8 mouse cellular contexts compared by ENCODE assay signal in genomic region chr1:21052132-21052545, GRCm38 (mm10). TPM values are rescaled to one million over a fixed set of nuclear protein-coding genes. Genes with fewer than 3 reads are reported as not detected.
DNase-seq lines count a peak whose midpoint lies in the region; ATAC-seq lines count a peak whose summit lies in the region.

No protein-coding gene starts in this region.

- peaks cover 31% of the 10 kb centered on the region for H3K4me1 ChIP-seq in hindbrain, embryonic 10.5 days (replicated peaks)
- H3K4me1 ChIP-seq in hindbrain, embryonic 16.5 days (ENCODE audit: control insufficient read depth, insufficient read depth, low read depth, low read length), result peaks cover 5% of the 10 kb centered on the region; the same call in 1 of the 2 replicates
- peaks cover 21% of the 10 kb centered on the region; the same call in 1 of the 2 replicates for H3K4me1 ChIP-seq in hindbrain, embryonic 15.5 days (replicated peaks)

- no peaks in the 10 kb centered on the region for H3K27me3 ChIP-seq in hindbrain, embryonic 10.5 days (ENCODE audit: insufficient read depth, poor library complexity, severe bottlenecking)
- no peaks in the 10 kb centered on the region for H3K27me3 ChIP-seq in hindbrain, embryonic 16.5 days (replicated peaks; ENCODE audit: control insufficient read depth, insufficient read depth, low read length)
- H3K27me3 ChIP-seq in hindbrain, embryonic 15.5 days, result no peaks in the 10 kb centered on the region

- no peaks in the 10 kb centered on the region for H3K9me3 ChIP-seq in hindbrain, embryonic 10.5 days
- H3K9me3 ChIP-seq in hindbrain, embryonic 16.5 days (ENCODE audit: control insufficient read depth, low read length), result no peaks in the 10 kb centered on the region
- H3K9me3 ChIP-seq in hindbrain, embryonic 15.5 days, result no peaks in the 10 kb centered on the region

- H3K4me2 ChIP-seq in hindbrain, embryonic 16.5 days (ENCODE audit: low read length), result no peak overlapping the region
- no peak overlapping the region for H3K4me2 ChIP-seq in hindbrain, embryonic 15.5 days

- no peaks in the 10 kb centered on the region for H3K36me3 ChIP-seq in hindbrain, embryonic 10.5 days
- no peaks in the 10 kb centered on the region for H3K36me3 ChIP-seq in hindbrain, embryonic 16.5 days (ENCODE audit: control insufficient read depth, insufficient read depth, low read length)
- H3K36me3 ChIP-seq in hindbrain, embryonic 15.5 days, result no peaks in the 10 kb centered on the region

- ATAC-seq in hindbrain, embryonic 16.5 days, result no peak; the same call in 1 of the 2 replicates
- peak; percentile 44; the same call in 1 of the 2 replicates for ATAC-seq in hindbrain, embryonic 15.5 days (ENCODE audit: low FRiP score, low read depth)

- no peak overlapping the region for H3K9ac ChIP-seq in hindbrain, embryonic 16.5 days (ENCODE audit: low read depth, low read length)
- no peak overlapping the region for H3K9ac ChIP-seq in hindbrain, embryonic 15.5 days

- no peak for DNase-seq in hindbrain, embryonic 10.5 days (ENCODE audit: low spot score)
- peak; percentile 26 for DNase-seq in T-cell, adult 2 months (ENCODE audit: low spot score)
- DNase-seq in naive thymus-derived CD4-positive, alpha-beta T cell, adult 2 months (ENCODE audit: low read depth), result peak; percentile 46
- DNase-seq in cerebellum, adult 18-20 months, result no peak
- no peak for DNase-seq in right cerebral cortex, adult 2 months (ENCODE audit: low spot score in 2 of 2)
- no peak for DNase-seq in layer of hippocampus, postnatal 14 days (ENCODE audit: low spot score in 2 of 2)

- H3K4me3 ChIP-seq in hindbrain, embryonic 10.5 days, result no peak overlapping the region
- no peak overlapping the region for H3K4me3 ChIP-seq in hindbrain, embryonic 16.5 days (ENCODE audit: low read length)
- no peak overlapping the region for H3K4me3 ChIP-seq in hindbrain, embryonic 15.5 days

- WGBS in hindbrain, embryonic 10.5 days, result 78% methylated on average over 5 of the region's 5 CpGs
- 61% methylated on average over 5 of the region's 5 CpGs for WGBS in hindbrain, embryonic 16.5 days
- WGBS in hindbrain, embryonic 15.5 days, result 56% methylated on average over 5 of the region's 5 CpGs

- H3K27ac ChIP-seq in hindbrain, embryonic 10.5 days, result peak overlapping the region; percentile 80
- H3K27ac ChIP-seq in hindbrain, embryonic 16.5 days (ENCODE audit: low read depth, low read length), result no peak overlapping the region
- H3K27ac ChIP-seq in hindbrain, embryonic 15.5 days (replicated peaks), result no peak overlapping the region

RNA-seq across cellular contexts. Expression of gene Tram2, which starts 26.9 kb away (rescaled TPM):
- 5.0 and 6.3 TPM in 2 replicates for polyA plus RNA-seq in hindbrain, embryonic 10.5 days (2016; fragmentation: Nextera tagmentation; extraction: Ambion mirVana)
- polyA plus RNA-seq in hindbrain, embryonic 16.5 days (2015; fragmentation: Nextera tagmentation; extraction: Ambion mirVana), result 1.6 and 2.5 TPM in 2 replicates
- 2.1 and 2.2 TPM in 2 replicates for polyA plus RNA-seq in hindbrain, embryonic 15.5 days (2015; fragmentation: Nextera tagmentation; extraction: Ambion mirVana)
- total RNA-seq in layer of hippocampus, postnatal 14 days (2021), result 1 to 10 TPM; 1.9 to 2.3 TPM

Comparison
In these comparisons a context has a peak if more than half of its experiments do, and no peak if none do; other contexts are left out.
1. DNase-seq: peak in T-cell, adult 2 months (single experiment) and naive thymus-derived CD4-positive, alpha-beta T cell, adult 2 months (single experiment); none in hindbrain, embryonic 10.5 days (single experiment), cerebellum, adult 18-20 months (0 of 2), right cerebral cortex, adult 2 months (0 of 2) and layer of hippocampus, postnatal 14 days (0 of 2).